Mouse (Mus musculus): ENCODE measurements around the gene Foxk1. TPM values are rescaled to one million over a fixed set of nuclear protein-coding genes. Genes with fewer than 3 reads are reported as not detected.

Gene Foxk1
- polyA plus RNA-seq, 1 experiment from 2014 or later, result 4.1 TPM

DNA sequence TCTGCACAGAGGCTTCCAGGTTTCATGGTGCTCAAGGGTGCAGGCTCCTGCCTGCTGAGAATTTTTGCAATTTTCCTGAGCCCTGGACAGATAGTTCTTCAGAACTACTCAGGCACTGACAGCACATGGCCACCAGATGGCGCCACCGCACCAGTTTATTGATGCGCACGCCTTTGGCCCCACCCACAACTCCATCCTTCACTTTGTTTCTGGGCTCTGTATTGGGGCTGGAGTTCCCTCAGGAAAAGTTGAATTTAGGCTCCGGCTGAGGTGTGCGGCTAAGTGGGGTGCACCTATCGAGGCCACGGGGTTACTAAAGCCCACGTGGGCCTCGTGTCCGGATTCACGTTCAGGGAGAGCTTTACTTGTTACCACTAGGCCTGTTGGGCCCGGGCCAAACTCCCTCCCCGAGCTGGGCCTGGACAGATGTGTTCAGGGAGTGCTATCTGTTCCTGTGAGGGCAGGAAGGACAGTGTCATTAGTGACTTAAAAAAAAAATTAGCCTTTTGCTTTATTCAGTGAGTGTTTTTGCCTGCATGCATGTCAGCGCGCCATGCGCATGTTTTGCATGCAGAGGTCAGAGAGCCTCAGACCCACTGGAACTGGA is 77.6 kb downstream of the Foxk1 start:
- 34% methylated on average over 17 of the region's 17 CpGs for WGBS
- Histone ChIP-seq H3K36me3 (ENCODE audit: control insufficient read depth, insufficient read depth, low read length) (no peaks in the 10 kb centered on the region), H3K27me3 (ENCODE audit: control insufficient read depth, insufficient read depth, low read length) (no peaks in the 10 kb centered on the region), H3K4me2 (replicated peaks; ENCODE audit: low read depth, low read length) (no peak overlapping the region), H3K27ac (ENCODE audit: low read depth, low read length) (no peak overlapping the region), H3K9me3 (ENCODE audit: control insufficient read depth, low read length) (no peaks in the 10 kb centered on the region), H3K9ac (ENCODE audit: low read depth, low read length) (no peak overlapping the region), H3K4me3 (ENCODE audit: low read depth, low read length) (no peak overlapping the region), H3K4me1 (replicated peaks; ENCODE audit: control insufficient read depth, insufficient read depth, low read length) (no peaks in the 10 kb centered on the region)
- DNase-seq (ENCODE audit: low spot score) (peak; percentile 93), ATAC-seq (ENCODE audit: low FRiP score) (peak; percentile 59)

DNA sequence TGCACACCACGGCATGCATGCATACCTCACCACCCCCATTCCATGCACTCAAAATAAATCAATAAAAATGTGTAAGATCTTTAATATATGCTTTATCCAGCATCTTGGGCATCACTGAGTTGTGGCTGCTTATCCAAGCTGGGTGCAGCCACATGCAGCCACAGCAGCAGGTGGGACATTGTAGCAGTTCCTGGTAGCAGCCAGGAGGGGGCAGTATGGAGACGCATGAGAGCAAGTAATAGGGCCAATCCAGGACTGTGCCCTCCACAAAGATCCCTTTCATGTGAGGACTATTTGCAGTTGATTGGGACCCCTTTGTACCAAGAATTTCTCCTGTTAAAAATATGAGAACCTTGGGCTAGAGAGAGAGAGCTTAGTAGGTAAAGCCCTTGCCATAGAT is 81.2 kb downstream of the Foxk1 start:
- Histone ChIP-seq H3K4me2 (replicated peaks; ENCODE audit: low read depth, low read length) (no peak overlapping the region), H3K4me1 (replicated peaks; ENCODE audit: control insufficient read depth, insufficient read depth, low read length) (no peaks in the 10 kb centered on the region), H3K9ac (ENCODE audit: low read depth, low read length) (no peak overlapping the region), H3K9me3 (ENCODE audit: control insufficient read depth, low read length) (no peaks in the 10 kb centered on the region), H3K36me3 (ENCODE audit: control insufficient read depth, insufficient read depth, low read length) (no peaks in the 10 kb centered on the region), H3K27ac (ENCODE audit: low read depth, low read length) (no peak overlapping the region), H3K27me3 (ENCODE audit: control insufficient read depth, insufficient read depth, low read length) (no peaks in the 10 kb centered on the region), H3K4me3 (ENCODE audit: low read depth, low read length) (no peak overlapping the region)
- DNase-seq (ENCODE audit: low spot score) (peak; percentile 32), ATAC-seq (ENCODE audit: low FRiP score) (no peak)
- WGBS, result 71% methylated on average over 2 of the region's 2 CpGs

DNA sequence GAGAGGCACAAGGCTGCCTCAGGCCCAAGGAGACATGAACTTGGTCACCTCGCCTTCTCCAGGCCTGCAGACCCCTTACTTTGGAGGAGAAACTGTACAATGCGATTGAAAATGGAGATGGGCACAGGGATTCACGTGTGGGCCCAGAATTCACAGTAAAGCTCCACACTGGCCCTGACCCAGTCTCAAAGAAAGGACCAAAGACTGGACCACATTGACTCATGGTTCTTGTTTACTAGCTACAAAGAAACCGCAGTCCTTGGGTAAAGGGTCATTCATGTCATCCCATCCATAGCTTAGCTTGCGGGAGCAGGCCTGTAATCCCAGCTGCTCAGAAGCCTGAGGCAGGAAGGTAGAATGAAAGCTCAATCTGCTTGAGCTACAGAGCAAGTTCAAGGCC is 82.3 kb downstream of the Foxk1 start:
- Histone ChIP-seq H3K36me3 (ENCODE audit: control insufficient read depth, insufficient read depth, low read length) (no peaks in the 10 kb centered on the region), H3K4me2 (replicated peaks; ENCODE audit: low read depth, low read length) (no peak overlapping the region), H3K4me3 (ENCODE audit: low read depth, low read length) (no peak overlapping the region), H3K27me3 (ENCODE audit: control insufficient read depth, insufficient read depth, low read length) (no peaks in the 10 kb centered on the region), H3K4me1 (replicated peaks; ENCODE audit: control insufficient read depth, insufficient read depth, low read length) (no peaks in the 10 kb centered on the region), H3K27ac (ENCODE audit: low read depth, low read length) (no peak overlapping the region), H3K9me3 (ENCODE audit: control insufficient read depth, low read length) (no peaks in the 10 kb centered on the region), H3K9ac (ENCODE audit: low read depth, low read length) (no peak overlapping the region)
- no peak for DNase-seq (ENCODE audit: low spot score)
- 88% methylated on average over 5 of the region's 5 CpGs for WGBS
- ATAC-seq (ENCODE audit: low FRiP score), result no peak

DNA sequence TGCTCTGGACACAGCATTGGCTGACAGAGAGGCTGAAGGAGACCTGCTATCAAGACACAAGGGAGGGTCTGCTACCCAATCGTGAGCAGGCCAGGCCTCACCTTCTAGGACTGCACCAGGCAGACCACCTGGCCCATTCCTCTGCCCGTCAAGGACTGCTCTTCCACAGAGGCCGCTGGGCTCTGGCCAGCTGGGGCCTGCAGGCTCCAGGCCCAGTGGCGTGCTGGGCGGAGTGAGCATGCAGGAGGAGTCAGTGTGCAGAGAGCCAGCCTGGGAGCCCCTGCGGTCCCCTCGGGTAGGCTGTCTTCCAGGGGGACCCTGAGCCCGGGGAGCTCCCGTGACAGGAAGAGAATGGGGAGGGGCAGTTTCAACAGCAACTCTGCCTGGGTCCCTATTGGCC is 85.4 kb downstream of the Foxk1 start:
- no peak for DNase-seq (ENCODE audit: low spot score)
- Histone ChIP-seq H3K27me3 (ENCODE audit: control insufficient read depth, insufficient read depth, low read length) (no peaks in the 10 kb centered on the region), H3K4me3 (ENCODE audit: low read depth, low read length) (no peak overlapping the region), H3K36me3 (ENCODE audit: control insufficient read depth, insufficient read depth, low read length) (no peaks in the 10 kb centered on the region), H3K4me2 (replicated peaks; ENCODE audit: low read depth, low read length) (no peak overlapping the region), H3K9ac (ENCODE audit: low read depth, low read length) (no peak overlapping the region), H3K27ac (ENCODE audit: low read depth, low read length) (no peak overlapping the region), H3K4me1 (replicated peaks; ENCODE audit: control insufficient read depth, insufficient read depth, low read length) (no peaks in the 10 kb centered on the region), H3K9me3 (ENCODE audit: control insufficient read depth, low read length) (no peaks in the 10 kb centered on the region)
- WGBS, result 68% methylated on average over 9 of the region's 9 CpGs
- ATAC-seq (ENCODE audit: low FRiP score), result no peak

DNA sequence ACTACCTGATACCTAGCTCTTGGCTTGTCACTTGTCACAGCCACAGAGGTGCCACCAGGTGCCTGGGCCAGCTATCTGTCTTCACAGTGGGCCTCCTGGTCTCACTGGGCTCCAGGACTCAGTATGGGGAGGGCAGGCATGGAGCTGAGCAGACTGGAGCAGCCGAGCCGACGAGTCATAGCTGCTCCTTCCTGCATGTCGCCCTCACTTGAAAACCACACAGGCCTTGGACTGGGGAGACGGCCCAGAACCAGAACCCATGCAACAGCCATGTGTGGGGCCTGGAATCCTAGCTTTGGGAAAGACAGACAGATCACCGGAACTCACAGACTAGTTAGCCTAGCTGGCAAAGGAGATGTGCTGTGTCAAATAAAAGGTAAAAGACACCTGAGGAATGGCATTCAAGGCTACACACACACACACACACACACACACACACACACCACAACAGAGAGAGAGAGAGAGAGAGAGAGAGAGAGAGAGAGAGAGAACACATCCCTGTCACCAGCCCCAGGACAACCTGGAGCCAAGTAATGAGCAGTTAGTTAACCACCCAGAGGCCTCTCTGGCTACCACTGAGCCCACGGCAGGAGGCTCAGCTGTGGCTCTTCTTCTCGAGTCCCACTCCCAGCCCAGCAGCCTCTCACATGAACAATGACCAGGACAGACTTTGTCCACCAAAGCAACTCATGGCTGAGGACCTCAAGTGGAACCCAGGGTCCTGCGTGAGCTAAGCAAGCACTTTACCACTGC is 88.8 kb downstream of the Foxk1 start:
- no peaks in the 10 kb centered on the region for H3K27me3 ChIP-seq (ENCODE audit: control insufficient read depth, insufficient read depth, low read length)
- H3K4me3 ChIP-seq (ENCODE audit: low read depth, low read length), result no peak overlapping the region
- H3K4me2 ChIP-seq (replicated peaks; ENCODE audit: low read depth, low read length), result no peak overlapping the region
- 81% methylated on average over 9 of the region's 9 CpGs for WGBS
- no peaks in the 10 kb centered on the region for H3K9me3 ChIP-seq (ENCODE audit: control insufficient read depth, low read length)
- H3K4me1 ChIP-seq (replicated peaks; ENCODE audit: control insufficient read depth, insufficient read depth, low read length), result no peaks in the 10 kb centered on the region
- H3K9ac ChIP-seq (ENCODE audit: low read depth, low read length), result no peak overlapping the region
- H3K27ac ChIP-seq (ENCODE audit: low read depth, low read length), result no peak overlapping the region
- DNase-seq (ENCODE audit: low spot score), result no peak
- no peak for ATAC-seq (ENCODE audit: low FRiP score)
- H3K36me3 ChIP-seq (ENCODE audit: control insufficient read depth, insufficient read depth, low read length), result no peaks in the 10 kb centered on the region

DNA sequence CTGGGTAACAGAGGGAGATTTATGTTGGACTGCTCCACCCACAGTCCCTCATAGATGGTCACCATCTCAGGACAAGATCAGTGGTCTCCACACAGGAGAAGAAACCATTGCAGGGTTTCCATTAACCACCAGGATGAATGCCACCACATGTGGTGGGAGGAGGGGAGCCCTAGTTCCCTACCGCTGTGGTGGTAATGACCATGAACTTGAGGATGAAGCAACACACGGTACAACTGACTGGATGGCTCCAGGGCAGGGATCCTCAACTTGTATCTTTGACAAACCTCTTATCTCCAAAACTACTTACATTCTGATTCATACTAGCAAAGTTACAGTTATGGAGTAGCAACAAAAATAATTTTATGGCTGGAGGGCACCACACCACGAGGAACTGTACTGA is 92.0 kb downstream of the Foxk1 start:
- Histone ChIP-seq H3K9ac (ENCODE audit: low read depth, low read length) (no peak overlapping the region), H3K9me3 (ENCODE audit: control insufficient read depth, low read length) (no peaks in the 10 kb centered on the region), H3K4me1 (replicated peaks; ENCODE audit: control insufficient read depth, insufficient read depth, low read length) (no peaks in the 10 kb centered on the region), H3K4me3 (ENCODE audit: low read depth, low read length) (no peak overlapping the region), H3K27me3 (ENCODE audit: control insufficient read depth, insufficient read depth, low read length) (no peaks in the 10 kb centered on the region), H3K4me2 (replicated peaks; ENCODE audit: low read depth, low read length) (no peak overlapping the region), H3K36me3 (ENCODE audit: control insufficient read depth, insufficient read depth, low read length) (no peaks in the 10 kb centered on the region), H3K27ac (ENCODE audit: low read depth, low read length) (no peak overlapping the region)
- ATAC-seq (ENCODE audit: low FRiP score) (no peak), DNase-seq (ENCODE audit: low spot score) (no peak)
- 90% methylated on average over 3 of the region's 3 CpGs for WGBS

DNA sequence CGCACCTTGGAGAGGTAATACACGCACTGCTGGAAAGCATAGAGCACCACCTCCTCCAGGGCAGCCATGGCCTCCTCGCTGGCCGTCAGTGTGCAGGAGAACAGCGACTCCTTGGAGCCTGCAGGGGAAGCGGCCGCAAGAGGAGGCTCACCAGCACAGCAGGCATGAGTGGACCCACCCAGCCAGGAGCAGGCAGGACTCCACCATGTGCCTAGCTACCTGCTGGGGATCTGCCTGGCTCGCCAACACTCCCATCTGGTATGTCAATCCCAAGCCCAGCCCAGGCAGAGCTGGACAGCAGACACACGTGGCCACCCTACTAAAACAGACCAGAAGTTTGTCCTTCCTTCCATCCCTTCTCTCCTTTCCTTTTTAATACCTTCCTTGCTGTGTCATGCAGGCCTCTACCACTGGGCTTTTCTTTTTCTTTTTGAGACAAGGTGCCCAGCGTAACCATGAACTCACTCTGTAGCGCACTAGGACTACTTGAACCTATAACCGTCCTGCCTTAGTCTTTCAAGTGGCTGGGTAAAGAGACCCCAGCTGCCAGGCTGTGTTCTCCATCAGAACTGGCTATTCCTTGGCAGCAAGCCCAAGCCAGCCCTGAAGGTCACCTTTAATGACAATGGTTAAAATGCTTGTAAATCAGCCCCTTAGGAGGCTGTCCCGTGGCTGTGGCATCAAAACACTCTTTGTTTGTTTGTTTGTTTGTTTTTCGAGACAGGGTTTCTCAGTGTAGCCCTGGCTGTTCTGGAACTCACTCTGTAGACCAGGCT is 94.2 kb downstream of the Foxk1 start:
- ATAC-seq (ENCODE audit: low FRiP score) (no peak), DNase-seq (ENCODE audit: low spot score) (no peak)
- H3K9me3 ChIP-seq (ENCODE audit: control insufficient read depth, low read length), result no peaks in the 10 kb centered on the region
- no peak overlapping the region for H3K4me2 ChIP-seq (replicated peaks; ENCODE audit: low read depth, low read length)
- no peaks in the 10 kb centered on the region for H3K27me3 ChIP-seq (ENCODE audit: control insufficient read depth, insufficient read depth, low read length)
- WGBS, result 56% methylated on average over 14 of the region's 14 CpGs
- no peak overlapping the region for H3K27ac ChIP-seq (ENCODE audit: low read depth, low read length)
- no peaks in the 10 kb centered on the region for H3K36me3 ChIP-seq (ENCODE audit: control insufficient read depth, insufficient read depth, low read length)
- no peak overlapping the region for H3K4me3 ChIP-seq (ENCODE audit: low read depth, low read length)
- no peaks in the 10 kb centered on the region for H3K4me1 ChIP-seq (replicated peaks; ENCODE audit: control insufficient read depth, insufficient read depth, low read length)
- H3K9ac ChIP-seq (ENCODE audit: low read depth, low read length), result no peak overlapping the region

DNA sequence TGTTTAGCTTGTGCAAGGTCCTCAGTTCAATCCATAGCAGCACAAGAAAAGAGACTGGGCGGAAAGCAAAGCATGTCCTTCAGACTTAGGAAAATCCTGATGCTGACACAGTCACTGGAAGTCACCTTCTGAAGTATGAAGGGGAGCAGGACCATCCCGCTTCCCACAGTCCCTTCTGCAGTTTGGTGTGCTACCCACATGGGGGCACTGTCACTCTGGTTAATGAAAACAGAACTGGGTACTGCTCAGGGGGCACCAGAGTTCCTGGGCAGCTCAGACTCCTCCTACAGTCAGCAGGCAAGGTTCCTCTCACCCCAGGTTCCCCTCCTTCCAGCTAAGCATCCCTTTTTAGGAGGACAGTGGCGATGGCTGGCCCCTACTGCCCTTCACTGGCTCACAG is 97.7 kb downstream of the Foxk1 start:
- no peaks in the 10 kb centered on the region for H3K27me3 ChIP-seq (ENCODE audit: control insufficient read depth, insufficient read depth, low read length)
- DNase-seq (ENCODE audit: low spot score) (peak; percentile 65), ATAC-seq (ENCODE audit: low FRiP score) (0 out of 2 replicates have a peak, but pooled peaks have one; percentile 18)
- no peaks in the 10 kb centered on the region for H3K36me3 ChIP-seq (ENCODE audit: control insufficient read depth, insufficient read depth, low read length)
- no peak overlapping the region for H3K4me2 ChIP-seq (replicated peaks; ENCODE audit: low read depth, low read length)
- no peak overlapping the region for H3K9ac ChIP-seq (ENCODE audit: low read depth, low read length)
- WGBS, result 33% methylated on average over 3 of the region's 3 CpGs
- no peak overlapping the region for H3K4me3 ChIP-seq (ENCODE audit: low read depth, low read length)
- H3K4me1 ChIP-seq (replicated peaks; ENCODE audit: control insufficient read depth, insufficient read depth, low read length), result no peaks in the 10 kb centered on the region
- H3K9me3 ChIP-seq (ENCODE audit: control insufficient read depth, low read length), result no peaks in the 10 kb centered on the region
- no peak overlapping the region for H3K27ac ChIP-seq (ENCODE audit: low read depth, low read length)

All from hindbrain, embryonic 11.5 days (tissue).